Mouse (Mus musculus) heart, postnatal 0 days (tissue): ENCODE data around the gene Clcn3.

Experiments used
- CTCF ChIP-seq: IDR thresholded peaks from 2 replicates; pipeline ENCODE4 v1.5.1; 2016; ENCODE audit warnings: antibody characterized with exemption, control low read depth, low read depth
- EP300 ChIP-seq: IDR thresholded peaks from 2 replicates; pipeline ENCODE4 v1.6.1; 2016; ENCODE audit warnings: antibody characterized with exemption, low read depth

DNA sequence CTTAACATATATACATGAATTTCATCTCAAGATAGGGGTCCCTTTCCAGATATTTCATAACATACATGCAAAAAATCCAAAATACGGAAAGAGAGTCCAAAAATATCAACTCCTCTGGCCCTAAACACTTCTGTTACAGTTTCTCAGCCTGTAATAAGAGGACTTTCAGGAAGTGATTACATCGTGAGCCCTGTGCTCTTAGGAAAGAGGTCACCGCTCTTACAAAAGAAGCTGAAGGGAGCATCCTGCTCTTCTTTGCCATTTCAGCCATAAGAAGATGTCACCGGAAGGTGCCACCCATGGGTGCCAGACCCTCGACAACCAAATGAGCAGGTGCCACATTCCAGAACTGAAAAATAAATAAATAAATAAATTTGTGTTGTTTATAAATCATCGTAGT lies 121.3 kb downstream of the Clcn3 start:
- TF ChIP-seq CTCF (no peak), EP300 (no peak)
